ENCODE assay signal across 17 mouse cellular contexts in the genomic region with DNA sequence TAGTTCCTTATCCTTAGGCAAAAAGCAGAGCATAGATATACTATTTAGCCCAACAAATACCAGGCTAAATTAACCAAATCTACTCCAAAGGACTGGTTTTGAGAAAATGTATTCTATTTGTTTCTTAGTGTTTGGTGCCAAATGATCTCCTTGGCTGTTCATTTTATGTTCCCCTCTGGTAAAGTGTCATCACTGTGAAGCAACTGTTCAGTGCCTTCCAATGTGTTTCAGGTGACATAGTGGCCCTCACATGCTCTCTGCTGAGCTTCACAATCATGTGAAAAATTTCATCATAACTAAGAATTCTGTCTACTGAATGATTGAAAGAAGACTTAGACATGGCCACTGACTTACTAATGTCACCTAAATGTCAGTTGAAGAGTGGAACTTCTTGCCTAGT. TPM values are rescaled to one million over a fixed set of nuclear protein-coding genes. Genes with fewer than 3 reads are reported as not detected.
"Had no signal": no experiment of that assay in that cellular context is flagged by ENCODE, and none has a peak within 500 bp of the region (broad histone marks: within the 10 kb centered on the region; RNA-seq: fewer than 3 reads in every experiment).

No protein-coding gene starts in this region.

- H3K36me3 ChIP-seq: neural tube, embryonic 15.5 days; stomach, embryonic 15.5 days had no signal

- H3K9ac ChIP-seq: neural tube, embryonic 15.5 days; stomach, embryonic 15.5 days had no signal

- H3K4me1 ChIP-seq: neural tube, embryonic 15.5 days; stomach, embryonic 15.5 days had no signal

- H3K27me3 ChIP-seq: neural tube, embryonic 15.5 days; stomach, embryonic 15.5 days had no signal

- H3K4me3 ChIP-seq: neural tube, embryonic 15.5 days; stomach, embryonic 15.5 days had no signal

- H3K4me2 ChIP-seq: neural tube, embryonic 15.5 days; stomach, embryonic 15.5 days had no signal

- DNase-seq: retina, postnatal 1 day; right cerebral cortex, adult 18-20 months; right cerebral cortex, postnatal 14 days; right cerebral cortex, postnatal 25 days; right cerebral cortex, postnatal 4 days; spleen, adult 18-20 months; thymus, adult 18-20 months; thymus, adult 2 months; thymus, postnatal 25 days; thymus, postnatal 36 days; thymus, postnatal 4 days had no signal

- H3K9me3 ChIP-seq: neural tube, embryonic 15.5 days; stomach, embryonic 15.5 days had no signal

- H3K27ac ChIP-seq: neural tube, embryonic 15.5 days; stomach, embryonic 15.5 days; stomach, postnatal 0 days had no signal

RNA-seq across cellular contexts. Expression of a gene that starts 54.6 kb away (rescaled TPM):
- polyA plus RNA-seq: neural tube, embryonic 14.5 days; neural tube, embryonic 15.5 days; stomach, embryonic 14.5 days; testis, adult 2 months had no signal
